Mouse (Mus musculus) forebrain, embryonic 11.5 days (tissue): Measurements from ENCODE around the gene Ints12. TPM values are rescaled to one million over a fixed set of nuclear protein-coding genes. Genes with fewer than 3 reads are reported as not detected.

Experiments used
- ATAC-seq: fragments of 200-750 bp; cut with Nextera tagmentation; replicated peaks from 2 replicates; pipeline ENCODE4 v1.8.0; 2017; ENCODE audit warnings: moderate TSS enrichment; ENCODE audit not compliant: low FRiP score
- DNase-seq: peaks from one replicate; pipeline ENCODE4 v3.0.0-alpha.2; 2017; ENCODE audit warnings: low spot score
- H3K27ac ChIP-seq: fragments of 300-500 bp; sonication (generic); 2 replicates; pipeline ENCODE4 v1.5.1; 2014; ENCODE audit warnings: low read depth, low read length
- H3K27me3 ChIP-seq: fragments of 300-500 bp; sonication (generic); 2 replicates; pipeline ENCODE4 v1.6.1; 2014; ENCODE audit warnings: mild to moderate bottlenecking, low read length, mixed read lengths; ENCODE audit not compliant: control insufficient read depth, insufficient read depth
- H3K36me3 ChIP-seq: fragments of 300-500 bp; sonication (generic); 2 replicates; pipeline ENCODE4 v1.6.1; 2014; ENCODE audit warnings: mild to moderate bottlenecking, low read length, moderate library complexity, mixed read lengths; ENCODE audit not compliant: control insufficient read depth, insufficient read depth
- H3K4me1 ChIP-seq: fragments of 300-500 bp; sonication (generic); replicated peaks from 2 replicates; pipeline ENCODE4 v1.6.1; 2014; ENCODE audit warnings: low read length, mixed read lengths; ENCODE audit not compliant: control insufficient read depth, insufficient read depth
- H3K4me2 ChIP-seq: fragments of 300-500 bp; sonication (generic); 2 replicates; pipeline ENCODE4 v1.6.1; 2014; ENCODE audit warnings: low read depth, mild to moderate bottlenecking, low read length, moderate library complexity, mixed read lengths; ENCODE audit not compliant: severe bottlenecking
- H3K4me3 ChIP-seq: fragments of 300-500 bp; sonication (generic); 2 replicates; pipeline ENCODE4 v1.5.1; 2014; ENCODE audit warnings: low read depth, low read length
- H3K9ac ChIP-seq: fragments of 300-500 bp; sonication (generic); 2 replicates; pipeline ENCODE4 v1.6.1; 2014; ENCODE audit warnings: low read length
- H3K9me3 ChIP-seq: fragments of 300-500 bp; sonication (generic); 2 replicates; pipeline ENCODE4 v1.6.1; 2016; ENCODE audit warnings: low read length, mixed read lengths; ENCODE audit not compliant: control insufficient read depth
- WGBS: fragments of 180-500 bp; shearing (Covaris S2); extraction: QIAGEN DNeasy Blood & Tissue Kit; methylation state at CpG from one replicate; pipeline ENCODE4 v1.1.7; 2014; 5-methylcytosine and 5-hydroxymethylcytosine counted together
- polyA plus RNA-seq: library from polyadenylated mRNA; unstranded; fragments of >200 nt; fragmentation: Nextera tagmentation; extraction: Ambion mirVana; gene quantifications from 2 replicates; pipeline ENCODE4 v1.2.1, GENCODE M21; 2014

Ints12 gene
- polyA plus RNA-seq, 1 experiment from 2014 or later: 22.9 TPM

- no peak overlapping the region for H3K9ac ChIP-seq
- ATAC-seq: no peak
- no peaks in the 10 kb centered on the region for H3K9me3 ChIP-seq
- H3K4me2 ChIP-seq: no peak overlapping the region
- no peak overlapping the region for H3K27ac ChIP-seq
- H3K27me3 ChIP-seq: no peaks in the 10 kb centered on the region
- no peaks in the 10 kb centered on the region for H3K4me1 ChIP-seq
- H3K4me3 ChIP-seq: no peak overlapping the region
- no peak for DNase-seq
- no peaks in the 10 kb centered on the region for H3K36me3 ChIP-seq
- WGBS: 72% methylated on average over 8 of the region's 8 CpGs
Measured at GRCm38 (mm10) chr3:133154683-133155082, 63.0 kb downstream of the Ints12 start.

DNA sequence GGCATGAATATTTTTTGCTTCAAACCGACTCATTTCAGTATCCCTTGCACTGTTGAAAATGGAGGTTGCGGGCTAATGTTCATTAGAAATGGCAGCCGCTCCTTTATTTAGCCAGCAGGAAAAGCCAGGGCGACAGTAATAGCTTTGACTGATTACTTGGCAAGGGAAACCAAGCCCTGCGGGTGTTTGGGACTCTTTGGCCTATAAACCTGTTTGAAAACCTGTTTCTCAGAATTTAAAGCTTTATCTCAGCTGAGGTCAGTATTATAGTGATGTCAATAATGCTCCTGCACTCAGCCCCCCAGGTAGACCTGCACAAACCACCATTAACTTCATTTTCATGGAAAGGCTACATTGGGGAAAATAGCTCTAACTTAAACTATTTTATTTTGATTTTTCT is 66.6 kb downstream of the Ints12 start:
- Histone ChIP-seq H3K27ac (no peak overlapping the region), H3K4me3 (no peak overlapping the region), H3K4me1 (no peaks in the 10 kb centered on the region), H3K9ac (no peak overlapping the region), H3K27me3 (no peaks in the 10 kb centered on the region), H3K9me3 (no peaks in the 10 kb centered on the region), H3K4me2 (no peak overlapping the region), H3K36me3 (no peaks in the 10 kb centered on the region)
- DNase-seq (no peak), ATAC-seq (no peak)
- WGBS: 87% methylated on average over 5 of the region's 5 CpGs

Other genes with a start within 250 kb of the Ints12 start
- gene Npnt, start 141.5 kb upstream of the Ints12 start, polyA plus RNA-seq: 6.8 TPM in 2 replicates
- gene Gstcd, start 193 bp downstream of the Ints12 start, polyA plus RNA-seq: 13.4 and 13.6 TPM in 2 replicates
- gene Arhgef38, start 143.1 kb downstream of the Ints12 start, polyA plus RNA-seq: 0.07 TPM in 1 of 2 replicates, not detected in the other
- 75.1 and 76.7 TPM in 2 replicates for gene Ppa2, start 218.3 kb downstream of the Ints12 start, polyA plus RNA-seq